Mouse (Mus musculus) layer of hippocampus, adult 18-20 months (tissue): ENCODE results near the gene Higd1c. TPM values are rescaled to one million over a fixed set of nuclear protein-coding genes. Genes with fewer than 3 reads are reported as not detected.
"Not testable (repeated sequence)": the region's sequence is repeated elsewhere in the genome, so short reads cannot be mapped to it uniquely, and the experiment has no call there.

ENCODE experiments used
- DNase-seq, 2 experiments: peaks; one replicate each; pipeline ENCODE4 v3.0.0; 2022; ENCODE audit warnings: low spot score in 2 of 2
- long read RNA-seq: library from polyadenylated mRNA; stranded (forward); transcript quantifications from one replicate; pipeline ENCODE4 v2.0.0, GENCODE M21; 2021
- total RNA-seq, 2 experiments: library from RNA; stranded (reverse); gene quantifications; 2 replicates each; pipeline ENCODE4 v1.2.3; 2021

The Higd1c gene
- total RNA-seq: not detected
- long read RNA-seq: 0 reads

DNA sequence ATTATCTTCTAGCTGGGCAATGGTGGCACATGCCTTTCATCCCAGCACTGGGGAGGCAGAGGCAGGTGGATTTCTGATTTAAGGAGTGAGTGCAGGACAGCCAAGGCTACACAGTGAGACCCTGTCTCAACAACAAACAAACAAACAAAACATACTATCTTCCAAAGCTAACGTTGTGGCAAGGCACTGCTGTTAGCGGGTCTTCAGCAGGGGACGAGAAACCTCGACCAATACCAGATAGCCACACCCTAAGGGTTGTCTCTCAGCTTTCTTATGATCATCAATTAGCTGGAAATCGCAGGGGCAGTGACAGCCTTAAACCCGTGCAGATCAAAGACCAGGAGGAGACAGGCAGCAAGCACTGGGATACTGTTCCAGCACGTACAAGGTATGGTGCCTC lies at the start of gene Higd1c:
TSS of gene Higd1c (plus strand) at position 301 of the 400 bp plus-strand sequence.
- DNase-seq: no peak

DNA sequence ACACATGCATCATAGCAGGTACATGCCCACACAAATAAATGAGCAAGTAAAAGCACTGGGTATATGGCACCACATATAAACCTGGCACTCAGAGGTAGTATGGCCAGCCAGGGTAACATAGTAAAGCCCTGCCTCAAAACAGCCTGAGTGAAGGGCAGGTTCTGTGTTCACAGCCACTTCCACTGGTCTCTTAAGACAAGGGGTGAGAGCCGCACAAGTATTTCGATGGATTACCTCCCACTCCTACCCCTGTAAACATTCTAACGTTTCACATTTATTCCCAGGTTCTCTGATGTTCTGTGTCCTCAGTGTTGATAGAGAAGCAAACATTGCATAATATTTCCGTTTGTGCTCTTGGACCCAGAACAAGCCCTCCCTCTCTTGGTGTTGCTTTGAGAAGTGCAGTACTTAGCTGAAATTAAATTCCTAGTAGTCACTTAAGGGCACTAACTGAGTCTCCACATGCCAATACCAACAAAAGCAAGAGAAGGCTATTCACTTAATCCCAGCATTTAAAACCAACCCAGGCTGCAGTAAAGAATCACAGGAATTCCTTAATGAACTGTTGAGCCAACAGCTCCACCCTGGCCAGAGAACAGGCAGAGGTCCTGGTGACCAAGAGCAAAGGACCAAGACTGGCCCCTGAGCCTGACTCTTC lies 46.2 kb upstream of the Higd1c start:
- DNase-seq: not testable (repeated sequence)

DNA sequence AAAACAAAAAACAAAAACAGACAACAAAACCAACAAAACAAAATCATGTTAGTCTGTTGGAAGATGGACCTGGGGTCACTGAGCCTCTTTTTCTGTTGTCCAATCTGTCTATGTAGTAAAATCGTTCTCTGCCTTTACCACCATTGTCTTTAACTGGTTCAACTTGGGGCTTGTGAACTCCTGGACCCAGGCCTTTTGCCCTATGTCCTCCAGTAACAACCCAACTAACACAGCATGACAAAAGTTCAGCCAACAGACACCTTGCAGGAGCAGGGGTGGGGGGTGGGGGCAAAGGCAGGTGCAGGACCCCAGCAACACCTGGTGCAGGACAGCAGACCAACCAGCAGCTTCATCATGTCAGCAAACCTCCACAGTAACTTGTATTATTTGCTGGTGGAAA lies 44.5 kb upstream of the Higd1c start:
- DNase-seq: no peak

DNA sequence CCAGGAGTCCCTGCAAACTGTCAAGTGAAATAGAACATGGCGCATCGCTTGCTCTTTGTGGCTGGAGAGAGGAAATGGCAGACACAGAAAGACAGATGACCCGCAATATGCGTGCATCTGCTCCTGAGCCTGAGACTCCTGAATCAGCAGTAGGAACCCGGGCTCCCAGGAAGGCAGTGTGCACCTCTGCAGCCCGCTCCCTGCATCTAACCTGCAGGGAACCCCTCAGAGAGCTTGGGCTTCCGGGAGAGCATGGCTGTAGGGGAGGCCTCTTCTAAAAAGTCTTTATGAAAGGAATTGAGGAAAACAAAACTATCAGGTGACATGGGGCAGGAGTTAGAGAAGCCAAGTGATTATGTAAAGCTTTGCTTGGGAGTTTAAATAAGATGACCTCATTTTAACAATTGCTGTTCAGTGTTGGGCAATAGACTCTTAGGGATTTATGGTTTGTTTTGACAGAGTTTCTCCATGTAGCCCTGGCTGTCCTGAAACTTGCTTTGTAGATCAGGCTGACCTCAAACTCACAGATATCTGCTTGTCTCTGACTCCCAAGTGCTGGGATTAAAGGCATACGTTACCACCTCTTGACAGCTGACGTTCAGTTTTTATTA lies 43.9 kb upstream of the Higd1c start:
- DNase-seq: no peak

DNA sequence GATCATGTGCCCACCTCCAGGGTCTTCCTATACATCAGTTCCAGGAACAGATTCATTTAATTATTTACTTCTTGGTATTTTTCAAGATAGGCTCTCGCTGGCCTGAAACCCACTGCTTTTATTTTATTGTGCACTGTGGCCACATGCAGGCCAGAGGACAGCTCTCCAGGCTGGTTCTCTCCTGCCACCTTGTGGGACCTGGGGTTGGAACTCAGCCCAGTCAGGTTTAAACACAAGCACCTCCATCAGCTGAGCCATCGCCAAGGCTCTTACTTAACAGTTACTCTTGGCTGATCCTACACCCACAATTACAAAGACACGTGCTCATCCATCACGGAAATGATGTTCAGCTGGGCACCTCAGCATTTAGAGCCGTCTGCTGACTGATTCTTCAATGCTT lies 43.2 kb upstream of the Higd1c start:
- no peak for DNase-seq

DNA sequence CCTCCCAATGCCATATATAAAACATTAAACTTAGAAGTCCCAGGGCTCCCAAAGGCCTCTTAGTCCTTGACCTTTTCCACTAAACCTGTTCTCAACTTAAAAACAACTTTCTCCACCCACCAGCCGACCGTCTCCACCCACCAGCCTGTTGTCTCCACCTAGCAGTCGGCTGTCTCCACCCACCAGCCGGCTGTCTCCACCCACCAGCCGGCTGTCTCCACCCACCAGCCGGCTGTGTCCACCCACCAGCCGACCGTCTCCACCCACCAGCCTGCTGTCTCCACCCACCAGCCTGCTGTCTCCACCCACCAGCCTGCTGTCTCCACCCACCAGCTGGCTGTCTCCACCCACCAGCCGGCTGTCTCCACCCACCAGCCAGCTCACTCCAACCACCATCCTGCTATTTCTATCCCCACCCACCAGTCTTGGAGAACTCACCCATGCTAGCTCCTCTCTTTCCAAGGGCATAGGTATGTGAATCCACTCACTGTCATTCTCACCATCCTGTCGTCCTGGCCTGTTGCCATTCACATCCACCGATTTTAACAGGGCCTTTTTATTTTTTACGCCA lies 40.2 kb upstream of the Higd1c start:
- DNase-seq: peak in 1 of 2 experiments; percentile 45

DNA sequence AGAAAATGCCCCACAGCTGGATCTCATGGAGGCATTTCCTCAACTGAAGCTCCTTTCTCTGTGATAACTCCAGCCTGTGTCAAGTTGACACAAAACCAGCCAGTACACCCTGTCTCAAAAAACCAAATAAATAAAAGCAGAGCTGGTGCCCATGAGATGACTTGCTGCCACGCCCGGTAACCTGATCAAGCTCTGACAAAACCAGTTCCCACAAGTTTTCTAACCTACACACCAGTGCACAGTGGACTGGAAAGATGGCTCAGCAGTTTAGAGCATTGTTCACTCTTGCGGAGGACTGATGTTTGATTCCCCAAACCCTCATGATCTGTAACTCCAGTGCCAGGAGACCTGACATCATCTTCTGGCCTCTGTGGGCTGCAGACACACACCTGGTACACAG lies 39.1 kb upstream of the Higd1c start:
- DNase-seq: no peak

DNA sequence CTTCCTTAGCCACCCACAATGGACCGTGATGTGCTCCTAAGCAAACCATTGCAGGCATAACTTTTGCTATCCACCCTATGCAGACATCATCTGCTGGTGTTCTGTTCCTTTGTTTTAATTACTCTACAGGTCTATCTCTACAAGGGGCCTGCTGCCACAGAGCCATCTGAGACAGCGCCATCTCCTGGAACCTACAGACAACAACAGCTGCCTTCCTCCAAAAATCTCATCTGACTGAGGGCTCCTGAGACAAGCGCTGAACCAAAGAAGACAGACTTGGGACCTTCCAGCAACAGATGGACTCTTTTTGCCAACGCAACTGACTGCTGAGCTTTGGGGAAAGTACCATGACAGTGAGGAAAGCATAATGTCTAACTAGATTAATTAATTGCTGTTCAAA lies 36.3 kb upstream of the Higd1c start:
- not testable (repeated sequence) for DNase-seq

DNA sequence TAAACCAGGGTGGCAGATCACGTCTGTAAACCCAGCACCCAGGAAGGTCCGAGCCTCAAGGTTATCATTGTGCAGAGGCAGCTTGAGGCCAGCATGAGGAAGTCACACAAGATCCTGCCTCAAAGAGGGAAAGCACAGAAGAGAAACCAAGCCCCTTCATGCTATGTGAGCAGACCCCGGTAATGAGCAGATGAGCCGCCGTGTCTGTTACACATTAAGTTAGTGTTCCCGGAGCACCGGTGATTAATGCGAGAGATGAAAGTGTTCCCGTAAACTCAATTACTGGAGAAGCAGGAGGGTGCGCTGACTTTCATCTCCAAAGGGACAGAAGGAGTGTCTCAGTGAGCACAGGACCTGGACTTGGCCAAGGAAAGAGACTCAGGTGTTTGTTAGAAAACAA lies 35.0 kb upstream of the Higd1c start:
- DNase-seq: not testable (repeated sequence)

DNA sequence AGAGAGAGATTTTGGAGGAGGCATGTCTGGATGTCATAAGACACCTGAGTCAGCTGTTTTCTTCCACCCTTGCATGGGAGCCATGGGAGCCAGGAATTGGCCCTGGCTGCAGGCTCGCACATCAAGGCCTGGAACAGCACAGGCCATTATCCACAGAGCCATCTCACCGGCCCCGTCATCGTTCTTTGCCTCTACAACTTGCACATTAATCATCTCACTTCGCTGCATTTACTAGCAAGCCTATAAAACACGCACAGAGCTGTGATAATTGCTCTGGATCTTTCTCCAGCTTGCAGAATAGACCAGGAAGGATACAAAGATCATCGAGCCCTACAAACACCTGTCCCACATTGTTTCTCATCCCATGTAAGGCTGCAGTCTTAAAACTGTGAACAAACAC lies 33.6 kb upstream of the Higd1c start:
- no peak for DNase-seq

DNA sequence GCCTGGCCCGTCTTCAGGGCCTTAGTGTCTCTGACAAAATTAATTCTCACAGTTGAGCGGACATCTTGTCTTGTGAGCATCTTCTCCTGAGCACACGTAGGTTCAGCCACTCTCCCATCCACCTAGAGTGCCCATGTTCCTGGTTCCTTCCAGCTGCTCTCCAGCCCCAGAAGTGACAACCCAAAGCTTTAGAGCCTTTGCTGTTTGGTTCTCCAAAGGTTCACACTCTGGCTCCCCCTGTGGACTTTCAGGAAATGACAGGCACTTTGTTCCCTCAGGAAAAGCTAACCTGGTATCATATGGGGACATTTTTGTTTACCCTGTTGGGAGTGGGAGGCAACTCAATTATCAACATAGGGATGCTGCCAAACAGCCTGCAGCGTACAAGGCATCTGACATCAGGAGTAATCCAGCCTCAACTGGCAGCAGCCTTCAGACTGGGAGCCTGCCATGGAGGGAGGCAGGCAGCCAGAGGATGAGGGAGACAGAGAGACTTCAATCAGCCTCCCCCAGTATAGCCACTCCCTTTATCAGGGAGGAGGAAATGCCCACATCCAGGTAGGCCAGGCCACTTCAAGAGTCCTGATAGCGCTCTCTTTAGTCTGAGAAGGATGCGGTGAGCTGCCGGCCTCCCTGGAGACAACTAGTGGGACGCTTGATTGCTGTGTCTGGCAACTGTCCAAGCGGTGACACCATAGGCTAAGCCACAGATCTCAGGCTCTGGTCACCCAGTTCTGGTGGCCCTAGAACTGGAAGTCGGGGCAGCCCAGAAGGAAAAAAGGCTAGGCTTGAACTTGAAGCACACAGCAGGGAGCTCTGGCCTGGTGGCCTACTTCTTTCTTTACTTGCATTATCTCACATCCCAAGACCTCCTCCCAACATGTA lies 32.0 kb upstream of the Higd1c start:
- not testable (repeated sequence) for DNase-seq

DNA sequence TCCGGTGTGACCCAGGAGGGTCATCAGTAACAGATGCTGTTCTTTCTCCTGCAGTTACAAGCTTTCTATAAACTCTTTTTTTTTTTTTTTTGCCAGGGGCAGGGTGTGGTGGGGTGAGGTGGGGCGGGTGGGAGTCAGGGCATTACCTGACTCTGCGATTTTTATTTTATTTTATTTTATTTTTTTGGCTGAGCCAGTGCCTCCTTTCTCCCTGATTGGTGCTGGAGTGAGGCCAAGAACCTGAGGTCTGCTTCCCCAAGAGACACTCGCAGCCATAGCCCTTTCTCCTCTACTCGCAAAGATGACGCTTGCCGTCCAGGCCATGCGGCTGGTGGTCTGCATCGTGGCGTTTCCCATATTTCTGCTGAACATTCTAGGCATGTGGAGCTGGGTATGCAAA lies 29.7 kb upstream of the Higd1c start, which contains the start of gene Mettl7a3:
TSS of gene Mettl7a3 (plus strand) at position 301 of the 400 bp plus-strand sequence.
- no peak for DNase-seq

DNA sequence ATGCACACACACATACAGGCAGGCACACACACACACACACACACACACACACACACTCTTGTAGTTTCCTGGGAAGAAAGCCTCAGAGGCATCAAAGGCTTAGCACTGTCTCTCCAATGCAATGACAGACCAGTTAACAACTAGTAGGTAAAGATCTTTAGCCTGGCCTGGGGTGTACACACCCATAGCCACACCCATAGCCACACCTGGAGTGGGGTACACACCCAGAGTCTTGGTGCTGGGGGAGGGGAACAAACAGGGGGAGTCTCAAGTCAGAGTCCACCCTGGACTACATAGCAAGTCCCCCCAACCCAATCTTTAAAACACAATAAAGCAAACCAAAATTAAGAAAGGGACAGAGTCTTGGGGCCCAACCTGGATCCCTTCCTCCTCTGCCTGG lies 27.0 kb upstream of the Higd1c start:
- DNase-seq: not testable (repeated sequence)

DNA sequence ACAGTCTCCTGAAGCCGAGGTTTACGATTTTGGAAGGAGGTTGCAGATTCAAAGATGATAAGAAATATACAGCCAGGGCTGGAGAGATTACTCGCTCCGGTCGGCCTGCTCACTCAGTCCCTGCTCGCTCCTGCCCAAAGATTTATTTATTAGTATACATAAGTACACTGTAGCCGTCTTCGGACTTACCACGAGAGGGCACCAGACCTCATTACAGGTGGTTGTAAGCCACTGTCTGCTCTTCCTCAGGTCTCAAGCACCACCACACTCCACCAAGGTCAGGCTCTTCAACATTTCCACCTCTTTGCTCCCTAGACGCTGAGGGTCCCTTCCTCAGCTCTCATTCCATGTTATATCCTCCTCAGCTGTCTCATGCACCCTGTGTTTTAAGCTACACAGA lies 26.5 kb upstream of the Higd1c start:
- peak in 1 of 2 experiments; percentile 55 for DNase-seq

DNA sequence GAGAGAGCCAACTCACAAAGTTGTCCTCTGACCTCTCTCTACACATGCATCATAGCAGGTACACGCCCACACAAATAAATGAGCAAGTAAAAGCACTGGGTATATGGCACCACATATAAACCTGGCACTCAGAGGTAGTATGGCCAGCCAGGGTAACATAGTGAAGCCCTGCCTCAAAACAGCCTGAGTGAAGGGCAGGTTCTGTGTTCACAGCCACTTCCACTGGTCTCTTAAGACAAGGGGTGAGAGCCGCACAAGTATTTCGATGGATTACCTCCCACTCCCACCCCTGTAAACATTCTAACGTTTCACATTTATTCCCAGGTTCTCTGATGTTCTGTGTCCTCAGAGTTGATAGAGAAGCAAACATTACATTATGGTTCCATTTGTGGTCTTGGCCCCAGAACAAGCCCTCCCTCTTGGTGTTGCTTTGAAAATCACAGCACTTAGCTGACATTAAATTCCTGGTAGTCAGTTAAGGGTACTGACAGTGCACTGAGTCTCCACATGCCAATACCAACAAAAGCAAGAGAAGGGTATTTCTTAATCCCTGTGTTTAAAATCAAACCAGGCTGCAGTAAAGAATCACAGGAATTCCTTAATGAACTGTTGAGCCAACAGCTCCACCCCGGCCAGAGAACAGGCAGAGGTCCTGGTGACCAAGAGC lies 22.9 kb upstream of the Higd1c start:
- not testable (repeated sequence) for DNase-seq

DNA sequence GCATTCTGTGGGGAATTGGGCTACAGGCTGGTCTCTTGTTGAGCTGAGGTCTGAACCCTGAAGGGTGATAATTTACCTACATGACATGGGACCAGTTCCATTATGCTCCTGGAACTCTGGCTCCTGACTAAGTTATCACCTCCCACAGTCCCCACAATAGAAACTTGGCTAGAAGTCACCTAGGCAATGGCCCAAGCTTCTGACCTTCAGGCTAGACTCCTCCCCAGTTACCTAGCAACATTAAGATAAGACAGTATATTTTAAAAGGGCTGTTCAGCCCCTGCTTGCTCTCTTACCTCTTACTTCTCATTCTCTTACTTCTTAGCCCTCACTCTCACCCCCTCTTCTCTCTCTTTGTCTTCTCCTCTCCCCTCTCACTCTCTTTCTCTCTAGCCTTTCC lies 18.9 kb upstream of the Higd1c start:
- DNase-seq: no peak

DNA sequence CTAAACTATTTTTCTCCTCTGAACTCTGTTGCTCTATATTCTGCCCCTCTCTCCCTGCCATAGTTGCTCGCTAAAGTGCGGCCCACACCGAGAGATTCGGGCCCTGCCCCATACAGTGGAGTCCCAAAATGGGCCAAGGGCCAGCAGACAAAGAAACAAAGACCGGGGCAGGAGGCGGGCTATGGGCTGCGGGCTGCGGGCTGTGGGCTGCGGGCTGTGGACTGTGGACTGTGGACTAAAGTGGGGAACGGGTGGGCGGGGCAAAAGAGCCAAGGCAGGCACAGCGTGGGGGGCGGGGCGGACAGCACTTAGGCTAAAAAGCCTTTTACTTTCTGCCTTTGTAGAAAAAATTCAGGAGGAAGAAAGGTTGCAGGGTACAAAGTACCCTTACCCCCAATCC lies 17.6 kb upstream of the Higd1c start:
- DNase-seq: no peak

DNA sequence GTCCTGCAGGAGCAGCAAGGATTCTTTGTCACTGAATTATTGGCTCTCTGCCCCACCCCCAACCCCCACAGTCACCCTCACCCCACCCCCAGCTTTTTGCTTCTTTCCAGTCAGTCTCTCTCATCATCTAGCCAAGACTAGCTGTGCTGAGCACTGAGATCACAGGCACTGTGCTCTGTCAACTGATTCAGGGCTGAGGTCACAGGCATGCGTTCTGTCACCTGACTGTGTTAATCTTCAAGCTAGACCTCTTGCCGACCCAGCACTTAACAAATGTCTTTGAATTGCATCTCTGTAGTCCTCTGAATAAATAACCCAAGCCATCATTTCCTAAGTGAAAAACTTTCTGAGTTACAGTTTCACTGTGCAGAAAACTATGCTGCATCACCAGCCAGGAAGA lies 14.8 kb upstream of the Higd1c start:
- DNase-seq: no peak

DNA sequence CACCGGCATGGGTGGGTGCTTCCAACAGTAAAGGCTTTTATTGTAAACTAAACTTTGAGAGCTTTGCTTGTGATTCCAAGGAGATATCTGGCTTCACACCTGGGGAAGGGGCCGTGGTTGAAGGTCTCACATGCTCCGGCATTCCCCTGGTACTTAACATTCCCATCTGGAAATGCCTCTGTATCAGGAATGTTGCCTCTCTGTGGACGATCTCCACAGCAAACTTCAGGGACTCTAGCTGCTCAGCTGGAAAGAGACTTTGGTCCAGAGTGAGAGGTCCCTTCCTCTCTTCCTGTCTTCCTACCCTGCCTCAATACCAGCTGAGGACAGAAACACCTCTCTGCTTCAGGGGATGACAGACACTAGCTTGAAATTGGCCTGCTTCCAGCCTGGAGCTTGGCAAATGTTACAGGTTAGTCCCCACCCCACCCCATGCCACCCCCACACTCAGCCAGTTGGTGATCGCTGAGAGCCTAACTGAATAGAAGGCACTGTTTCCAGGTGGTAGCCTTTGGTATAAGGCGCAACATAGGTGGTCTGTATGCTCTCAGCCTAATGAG lies 12.8 kb upstream of the Higd1c start:
- no peak for DNase-seq

DNA sequence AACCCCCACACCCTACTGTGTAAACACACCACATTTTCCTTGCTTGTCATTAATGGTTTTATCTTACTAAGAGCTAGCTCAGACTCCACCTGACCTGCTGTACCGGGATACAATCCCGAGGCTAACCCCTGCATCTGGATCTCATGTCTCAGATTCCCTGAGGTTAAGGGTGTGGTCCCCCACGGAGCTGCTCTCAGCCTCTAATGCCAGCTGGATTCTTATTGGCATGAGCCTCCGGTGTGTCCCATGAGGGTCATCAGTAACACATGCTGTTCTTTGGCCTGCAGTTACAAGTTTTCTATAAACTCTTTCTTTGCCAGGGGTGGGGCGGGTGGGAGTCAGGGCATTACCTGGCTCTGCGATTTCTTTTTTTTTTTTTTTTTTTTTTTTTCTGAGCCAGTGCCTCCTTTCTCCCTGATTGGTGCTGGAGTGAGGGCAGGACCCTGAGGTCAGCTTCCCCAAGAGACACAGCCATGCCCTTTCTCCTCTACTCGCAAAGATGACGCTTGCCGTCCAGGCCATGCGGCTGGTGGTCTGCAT lies 11.6 kb upstream of the Higd1c start, which contains the start of the genes Methig1 and Mettl7a2:
TSS of gene Methig1 (plus strand) at position 439 of the 540 bp plus-strand sequence.
TSS of gene Mettl7a2 (plus strand) at position 490 of the 540 bp plus-strand sequence.
- no peak for DNase-seq
